Mouse (Mus musculus): Measurements from ENCODE around the gene Pin4.

Pin4 gene

GRCm38 (mm10) chrX:102156618-102157422 is 37.6 kb downstream of the Pin4 start, which contains the start of gene Ercc6l:
TSS of gene Ercc6l (minus strand) at chrX:102157091.
- DNase-seq (ENCODE audit: low read depth, low spot score), result peak; percentile 95

DNA sequence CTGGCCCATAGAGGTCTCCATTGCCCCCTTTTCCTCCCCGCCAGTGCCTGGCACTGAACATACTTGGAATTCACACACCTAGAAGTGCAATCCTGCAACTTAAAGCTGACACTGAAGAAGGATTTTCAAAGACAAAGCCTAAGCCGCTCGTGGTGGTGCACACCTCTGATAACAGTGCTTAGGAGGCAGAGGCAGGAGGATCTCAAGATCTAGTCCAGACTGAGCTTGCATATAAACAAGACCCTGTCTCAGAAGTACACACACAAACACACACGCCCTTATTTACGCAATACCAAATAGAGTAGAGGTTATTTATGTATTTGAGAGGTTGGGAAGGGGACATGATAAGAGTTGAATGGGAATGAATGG is 38.2 kb downstream of the Pin4 start:
- DNase-seq (ENCODE audit: low read depth, low spot score), result no peak

DNA sequence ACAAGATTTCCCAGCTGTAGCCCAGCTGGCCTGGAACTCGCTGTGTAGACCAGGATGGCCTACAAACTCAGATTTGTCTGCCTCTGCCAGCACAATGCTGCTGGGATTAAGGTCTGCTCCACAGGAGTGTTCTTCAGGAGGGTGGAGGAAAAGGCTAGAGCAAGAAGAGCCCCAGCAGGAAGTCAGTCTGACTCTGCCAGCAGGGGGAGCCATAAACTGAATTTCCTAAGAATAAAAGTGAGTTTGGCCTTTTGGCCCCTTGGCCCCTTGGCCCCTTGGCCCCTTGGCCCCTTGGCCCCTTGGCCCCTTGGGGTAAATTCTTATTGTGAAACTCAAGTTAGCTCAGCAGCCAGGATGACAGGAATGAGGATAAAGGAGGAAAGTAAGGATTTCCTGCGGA is 40.5 kb downstream of the Pin4 start:
- DNase-seq (ENCODE audit: low read depth, low spot score), result peak; percentile 48

GRCm38 (mm10) chrX:102160528-102160927 is 41.3 kb downstream of the Pin4 start:
- DNase-seq (ENCODE audit: low read depth, low spot score), result no peak

DNA sequence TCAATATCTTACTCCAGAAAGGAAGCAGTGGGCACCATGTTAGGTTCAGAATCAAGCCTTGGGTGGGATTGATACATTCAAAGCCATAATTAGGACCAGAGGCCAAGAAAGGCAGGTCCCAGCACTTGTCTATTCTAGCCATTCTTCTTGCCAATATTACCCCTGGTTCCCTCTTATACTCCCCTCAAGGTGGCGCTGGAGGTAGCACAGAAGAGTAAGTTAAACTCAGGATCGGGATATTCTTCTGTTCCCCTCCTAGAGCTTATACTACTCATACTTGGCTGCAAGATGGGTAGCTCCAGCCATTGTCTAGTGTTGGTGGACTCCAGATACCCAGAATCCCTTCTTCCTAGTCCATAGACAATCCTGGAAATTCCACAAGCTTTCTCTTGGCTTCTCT is 43.8 kb downstream of the Pin4 start:
- DNase-seq (ENCODE audit: low read depth, low spot score), result peak; percentile 19

DNA sequence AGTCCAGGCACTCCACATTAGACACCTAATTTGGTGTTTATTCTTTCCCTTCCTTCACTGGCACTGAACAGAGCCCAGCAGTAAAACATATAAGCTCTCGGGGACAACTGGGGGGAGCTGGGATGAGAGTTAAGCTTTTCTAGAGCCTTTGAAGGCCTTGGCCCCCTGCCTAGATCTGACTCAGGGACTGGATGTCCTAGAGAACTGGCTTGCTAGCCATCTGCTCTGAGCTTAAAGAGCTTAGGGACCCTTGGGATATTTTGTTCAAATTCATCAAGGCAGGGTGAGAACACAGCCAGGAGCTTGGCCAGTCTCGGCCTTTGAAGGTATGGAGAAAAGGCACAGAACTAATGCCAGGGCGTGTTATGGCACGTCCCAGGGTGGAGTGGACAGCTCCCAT is 44.3 kb downstream of the Pin4 start:
- no peak for DNase-seq (ENCODE audit: low read depth, low spot score)

DNA sequence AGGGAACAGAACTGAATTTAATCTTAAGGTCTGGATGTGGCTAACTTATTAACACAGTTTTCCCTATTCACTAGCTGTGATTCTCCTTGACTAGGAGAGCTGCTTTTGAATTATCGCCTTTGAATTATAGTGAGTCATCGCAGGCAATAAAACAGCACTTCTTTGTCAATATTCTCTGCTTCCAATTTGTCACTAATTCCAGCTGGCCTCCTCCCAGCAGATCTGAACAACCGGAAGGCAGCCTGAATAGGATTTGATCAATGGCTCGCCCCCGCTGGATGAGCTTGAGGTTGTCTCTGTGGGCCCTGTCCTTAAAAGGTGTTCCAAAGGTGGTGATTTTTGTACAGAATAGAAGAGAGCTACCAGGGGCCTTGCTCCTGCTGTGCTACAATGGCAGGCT is 47.3 kb downstream of the Pin4 start:
- no peak for DNase-seq (ENCODE audit: low read depth, low spot score)

DNA sequence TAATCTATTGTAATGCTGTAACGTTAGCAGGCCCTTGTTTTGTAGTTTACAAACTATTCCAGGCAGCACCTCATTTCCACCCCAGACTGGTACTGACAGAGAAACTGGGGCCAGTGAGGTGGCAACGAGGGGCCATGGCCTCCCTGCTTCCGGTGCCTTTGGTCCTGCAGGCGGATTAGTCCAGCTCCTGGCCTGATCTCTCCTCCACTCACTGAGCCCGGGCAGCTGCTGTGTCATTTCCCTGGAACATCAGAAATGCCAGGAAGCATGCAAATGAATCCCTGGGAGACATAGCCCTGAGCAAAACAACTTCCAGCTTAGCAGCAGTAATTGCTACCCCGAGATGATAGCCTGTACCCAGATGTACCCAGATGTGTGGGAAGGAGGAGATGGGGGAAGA is 47.7 kb downstream of the Pin4 start:
- no peak for DNase-seq (ENCODE audit: low read depth, low spot score)

DNA sequence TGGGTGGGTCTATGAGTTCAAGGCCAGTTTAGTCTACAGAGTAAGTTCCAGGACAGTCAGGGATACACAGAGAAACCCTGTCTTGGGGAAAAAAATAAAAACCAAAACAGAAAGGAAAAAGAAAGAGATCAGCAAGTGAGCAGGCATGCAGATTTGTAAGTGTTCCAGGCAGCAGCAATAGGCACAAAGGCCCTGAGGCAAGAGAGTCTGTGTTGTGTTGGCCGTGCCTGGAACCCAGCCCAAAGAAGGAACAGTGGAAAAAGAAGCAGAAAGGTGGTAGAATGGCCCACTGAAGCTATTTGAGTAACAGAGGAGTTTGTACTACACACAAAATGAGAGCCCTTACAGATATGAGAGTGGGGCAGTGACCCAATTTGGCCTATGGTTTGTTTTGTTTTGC is 50.5 kb downstream of the Pin4 start:
- DNase-seq (ENCODE audit: low read depth, low spot score), result no peak

DNA sequence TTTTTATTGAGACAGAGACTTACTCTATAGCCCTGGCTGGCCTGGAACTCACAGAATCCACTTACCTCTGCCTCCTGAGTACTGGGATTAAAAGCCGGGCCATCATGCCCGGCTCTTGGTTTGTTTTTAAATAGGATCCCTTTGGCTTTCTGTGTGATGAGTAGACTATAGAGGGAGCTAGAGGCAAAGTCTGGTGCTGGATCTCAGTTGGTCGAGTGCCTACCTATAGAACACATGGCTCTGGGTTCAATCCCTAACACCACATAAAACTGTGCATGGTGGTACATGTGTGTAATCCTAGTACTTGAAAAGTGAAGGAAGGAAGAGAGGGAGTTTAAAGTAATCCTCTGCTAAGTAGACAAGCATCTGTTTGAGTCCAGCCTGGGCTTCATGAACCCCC is 50.9 kb downstream of the Pin4 start:
- DNase-seq (ENCODE audit: low read depth, low spot score), result no peak

DNA sequence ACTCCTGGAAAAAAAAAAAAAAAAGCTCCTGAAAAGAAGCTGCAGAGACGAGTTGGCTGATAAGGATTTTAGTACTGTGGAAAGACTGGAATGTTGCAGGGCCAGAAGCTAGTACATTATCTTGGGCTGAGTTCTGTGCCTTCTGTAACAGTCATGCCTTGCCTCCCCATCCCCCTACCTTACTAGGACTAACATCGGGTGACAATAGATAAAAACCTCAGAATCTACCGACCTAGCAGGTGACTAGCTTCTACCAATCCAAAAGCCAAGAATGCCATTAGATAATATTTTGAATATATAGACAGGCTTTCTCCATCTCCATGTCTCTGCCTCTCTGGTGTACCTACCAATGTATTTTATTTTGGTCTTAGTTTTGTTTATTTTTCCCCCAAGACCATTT is 51.7 kb downstream of the Pin4 start:
- DNase-seq (ENCODE audit: low read depth, low spot score), result no peak

DNA sequence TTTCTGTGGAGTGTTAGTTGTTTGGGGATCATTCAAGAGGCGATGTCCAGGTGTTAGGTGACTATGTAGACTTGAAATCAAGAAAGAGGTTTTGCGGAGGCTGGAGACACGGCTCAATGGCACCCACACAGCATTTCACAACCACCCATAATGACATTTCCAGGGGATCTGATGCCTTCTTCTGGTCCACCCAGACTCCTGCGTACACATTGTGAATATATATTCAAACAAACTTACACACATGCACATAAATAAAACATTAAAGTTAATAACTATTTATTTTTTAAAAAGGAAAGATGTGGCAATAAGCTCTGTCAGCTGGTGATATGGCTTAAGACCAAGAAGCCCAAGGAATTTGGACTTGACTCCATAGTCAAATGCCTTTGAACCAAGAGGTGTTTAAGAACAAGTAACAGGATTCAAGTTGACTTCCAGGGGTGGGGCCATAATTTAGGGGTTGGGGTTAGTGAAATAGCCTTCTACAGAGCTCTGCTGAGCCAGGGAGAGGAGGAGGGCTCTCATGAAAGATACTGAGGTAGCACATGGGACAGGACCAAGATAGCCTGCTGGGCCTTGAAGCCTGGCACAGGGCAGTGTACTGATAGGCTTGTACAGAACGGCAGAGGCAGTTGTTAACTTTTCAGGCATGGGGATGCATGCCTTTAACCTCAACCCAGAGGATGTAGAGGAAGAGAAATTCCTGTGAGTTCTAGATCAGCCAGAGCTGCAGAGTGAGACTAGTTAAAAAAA is 56.5 kb downstream of the Pin4 start:
- no peak for DNase-seq (ENCODE audit: low read depth, low spot score)

Measured in A20 (cell line).